Mouse (Mus musculus) neural tube, embryonic 14.5 days (tissue): ENCODE measurements at regions not wholly inside any gene's neighbourhood (a gene's known extent, or its start where the extent isn't known, plus 50 kb on each side); places are given as distances from the start of the nearest gene placed in this dataset.
"Not testable (repeated sequence)": the region's sequence is repeated elsewhere in the genome, so short reads cannot be mapped to it uniquely, and the experiment has no call there.

Experiments
- ATAC-seq: fragments of 200-750 bp; cut with Nextera tagmentation; 2 replicates; pipeline ENCODE4 v1.8.0; 2017; ENCODE audit warnings: low read depth, mild to moderate bottlenecking, moderate TSS enrichment, moderate library complexity
- H3K27ac ChIP-seq: fragments of 300-500 bp; sonication (generic); 2 replicates; pipeline ENCODE4 v1.5.1; 2014; ENCODE audit warnings: low read depth, mild to moderate bottlenecking, control low read depth, low read length, moderate library complexity, mixed read lengths
- H3K27me3 ChIP-seq: fragments of 300-500 bp; sonication (generic); 2 replicates; pipeline ENCODE4 v1.6.1; 2014; ENCODE audit warnings: low read length; ENCODE audit not compliant: control insufficient read depth, insufficient read depth
- H3K36me3 ChIP-seq: fragments of 300-500 bp; sonication (generic); 2 replicates; pipeline ENCODE4 v1.6.1; 2014; ENCODE audit warnings: low read length, mixed read lengths; ENCODE audit not compliant: control insufficient read depth, insufficient read depth
- H3K4me1 ChIP-seq: fragments of 300-500 bp; sonication (generic); 2 replicates; pipeline ENCODE4 v1.6.1; 2014; ENCODE audit warnings: low read length; ENCODE audit not compliant: control insufficient read depth, insufficient read depth
- H3K4me2 ChIP-seq: fragments of 300-500 bp; sonication (generic); 2 replicates; pipeline ENCODE4 v1.6.1; 2014; ENCODE audit warnings: mild to moderate bottlenecking, low read depth, low read length, control low read depth
- H3K4me3 ChIP-seq: fragments of 300-500 bp; sonication (generic); 2 replicates; pipeline ENCODE4 v1.5.1; 2014; ENCODE audit warnings: low read depth, low read length, control low read depth, mixed read lengths
- H3K9ac ChIP-seq: fragments of 300-500 bp; sonication (generic); replicated peaks from 2 replicates; pipeline ENCODE4 v1.6.1; 2014; ENCODE audit warnings: low read depth, mild to moderate bottlenecking, control low read depth, low read length, mixed read lengths
- H3K9me3 ChIP-seq: fragments of 300-500 bp; sonication (generic); 2 replicates; pipeline ENCODE4 v1.6.1; 2016; ENCODE audit warnings: low read length; ENCODE audit not compliant: control insufficient read depth
- WGBS: fragments of 180-500 bp; shearing (Covaris S2); extraction: QIAGEN DNeasy Blood & Tissue Kit; methylation state at CpG from one replicate; pipeline ENCODE4 v1.1.7; 2014; 5-methylcytosine and 5-hydroxymethylcytosine counted together

- Histone ChIP-seq H3K27me3 (no peaks in the 10 kb centered on the region), H3K4me3 (no peak overlapping the region), H3K4me1 (no peaks in the 10 kb centered on the region), H3K27ac (no peak overlapping the region), H3K9me3 (no peaks in the 10 kb centered on the region), H3K4me2 (no peak overlapping the region), H3K36me3 (no peaks in the 10 kb centered on the region), H3K9ac (no peak overlapping the region)
- no peak for ATAC-seq
- WGBS, result 71% methylated on average over 4 of the region's 4 CpGs
Observed at GRCm38 (mm10) chr13:58663316-58663715, 52.6 kb upstream of the Slc28a3 start.

- ATAC-seq, result no peak
- no peaks in the 10 kb centered on the region for H3K9me3 ChIP-seq
- WGBS, result 51% methylated on average over 21 of the region's 21 CpGs
- no peak overlapping the region for H3K27ac ChIP-seq
- H3K27me3 ChIP-seq, result no peaks in the 10 kb centered on the region
- H3K36me3 ChIP-seq, result no peaks in the 10 kb centered on the region
- no peaks in the 10 kb centered on the region for H3K4me1 ChIP-seq
- H3K4me3 ChIP-seq, result no peak overlapping the region
- H3K9ac ChIP-seq, result no peak overlapping the region
- peak overlapping the region; percentile 11; the same call in 1 of the 2 replicates for H3K4me2 ChIP-seq
Observed at GRCm38 (mm10) chr13:58668664-58669063, 58.0 kb upstream of the Slc28a3 start.

GRCm38 (mm10) chr13:58670206-58670605 is 59.5 kb upstream of the Slc28a3 start:
- WGBS, result 69% methylated on average over 9 of the region's 9 CpGs
- Histone ChIP-seq H3K4me3 (no peak overlapping the region), H3K27me3 (no peaks in the 10 kb centered on the region), H3K27ac (no peak overlapping the region), H3K9ac (no peak overlapping the region), H3K36me3 (no peaks in the 10 kb centered on the region), H3K9me3 (no peaks in the 10 kb centered on the region), H3K4me1 (no peaks in the 10 kb centered on the region), H3K4me2 (no peak overlapping the region)
- ATAC-seq, result no peak

- not testable (repeated sequence) for ATAC-seq, H3K4me3 ChIP-seq, H3K9me3 ChIP-seq, H3K27me3 ChIP-seq, H3K9ac ChIP-seq, H3K36me3 ChIP-seq, H3K27ac ChIP-seq, H3K4me2 ChIP-seq, H3K4me1 ChIP-seq
- WGBS, result 91% methylated on average over 1 of the region's 1 CpGs
Observed at GRCm38 (mm10) chr13:58675611-58676010, 64.9 kb upstream of the Slc28a3 start.

GRCm38 (mm10) chr13:58677521-58677920 is 66.8 kb upstream of the Slc28a3 start:
- Histone ChIP-seq H3K4me2 (no peak overlapping the region), H3K27ac (no peak overlapping the region), H3K36me3 (no peaks in the 10 kb centered on the region), H3K9ac (no peak overlapping the region), H3K9me3 (no peaks in the 10 kb centered on the region), H3K4me1 (no peaks in the 10 kb centered on the region), H3K27me3 (no peaks in the 10 kb centered on the region), H3K4me3 (no peak overlapping the region)
- 38% methylated on average over 7 of the region's 7 CpGs for WGBS
- ATAC-seq, result peak; percentile 76; the same call in 1 of the 2 replicates

GRCm38 (mm10) chr13:58679663-58680062 is 69.0 kb upstream of the Slc28a3 start:
- Histone ChIP-seq H3K27me3 (no peaks in the 10 kb centered on the region), H3K4me3 (no peak overlapping the region), H3K9me3 (no peaks in the 10 kb centered on the region), H3K4me1 (no peaks in the 10 kb centered on the region), H3K36me3 (no peaks in the 10 kb centered on the region), H3K9ac (no peak overlapping the region), H3K4me2 (no peak overlapping the region), H3K27ac (no peak overlapping the region)
- 85% methylated on average over 6 of the region's 6 CpGs for WGBS
- no peak for ATAC-seq

- no peak overlapping the region for H3K9ac ChIP-seq
- no peak overlapping the region for H3K4me3 ChIP-seq
- no peaks in the 10 kb centered on the region for H3K9me3 ChIP-seq
- no peaks in the 10 kb centered on the region for H3K36me3 ChIP-seq
- WGBS, result 83% methylated on average over 5 of the region's 5 CpGs
- ATAC-seq, result no peak
- H3K27ac ChIP-seq, result no peak overlapping the region
- H3K4me1 ChIP-seq, result peaks cover 5% of the 10 kb centered on the region
- no peak overlapping the region for H3K4me2 ChIP-seq
- H3K27me3 ChIP-seq, result no peaks in the 10 kb centered on the region
Observed at GRCm38 (mm10) chr13:58686822-58687221, 76.1 kb upstream of the Slc28a3 start.

- H3K4me2 ChIP-seq, result no peak overlapping the region
- H3K9ac ChIP-seq, result no peak overlapping the region
- H3K27me3 ChIP-seq, result no peaks in the 10 kb centered on the region
- peaks cover 11% of the 10 kb centered on the region for H3K4me1 ChIP-seq
- H3K27ac ChIP-seq, result no peak overlapping the region
- no peaks in the 10 kb centered on the region for H3K36me3 ChIP-seq
- WGBS, result 73% methylated on average over 2 of the region's 2 CpGs
- H3K4me3 ChIP-seq, result no peak overlapping the region
- H3K9me3 ChIP-seq, result no peaks in the 10 kb centered on the region
- ATAC-seq, result no peak
Observed at GRCm38 (mm10) chr13:58687609-58688008, 76.9 kb upstream of the Slc28a3 start.

- Histone ChIP-seq H3K4me3 (no peak overlapping the region), H3K27ac (no peak overlapping the region), H3K4me2 (no peak overlapping the region), H3K36me3 (no peaks in the 10 kb centered on the region), H3K27me3 (no peaks in the 10 kb centered on the region), H3K9me3 (no peaks in the 10 kb centered on the region), H3K4me1 (peaks cover 11% of the 10 kb centered on the region), H3K9ac (no peak overlapping the region)
- ATAC-seq, result no peak
- WGBS, result 81% methylated on average over 2 of the region's 2 CpGs
Observed at GRCm38 (mm10) chr13:58688249-58688648, 77.6 kb upstream of the Slc28a3 start.

GRCm38 (mm10) chr13:58694703-58695102 is 84.0 kb upstream of the Slc28a3 start:
- WGBS, result 34% methylated on average over 6 of the region's 6 CpGs
- Histone ChIP-seq H3K9ac (no peak overlapping the region), H3K4me2 (no peak overlapping the region), H3K27me3 (no peaks in the 10 kb centered on the region), H3K9me3 (no peaks in the 10 kb centered on the region), H3K4me1 (peaks cover 11% of the 10 kb centered on the region), H3K36me3 (no peaks in the 10 kb centered on the region), H3K4me3 (no peak overlapping the region), H3K27ac (no peak overlapping the region)
- ATAC-seq, result no peak
